Mouse (Mus musculus) spleen, adult 12 weeks (tissue): ENCODE results near the gene Shc1.
A peak's percentile ranks its signal among the peaks of the same experiment; 100 is the strongest.

Experiments used
- DNase-seq: peaks from one replicate; pipeline ENCODE4 v3.0.0; 2022; ENCODE audit warnings: low spot score

The Shc1 gene

GRCm38 (mm10) chr3:89390699-89391662 lies 27.3 kb upstream of the Shc1 start:
- DNase-seq, result no peak

- DNase-seq, result no peak
These were observed 26.4 kb upstream of the Shc1 start for GRCm38 (mm10) chr3:89391663-89392511.

DNA sequence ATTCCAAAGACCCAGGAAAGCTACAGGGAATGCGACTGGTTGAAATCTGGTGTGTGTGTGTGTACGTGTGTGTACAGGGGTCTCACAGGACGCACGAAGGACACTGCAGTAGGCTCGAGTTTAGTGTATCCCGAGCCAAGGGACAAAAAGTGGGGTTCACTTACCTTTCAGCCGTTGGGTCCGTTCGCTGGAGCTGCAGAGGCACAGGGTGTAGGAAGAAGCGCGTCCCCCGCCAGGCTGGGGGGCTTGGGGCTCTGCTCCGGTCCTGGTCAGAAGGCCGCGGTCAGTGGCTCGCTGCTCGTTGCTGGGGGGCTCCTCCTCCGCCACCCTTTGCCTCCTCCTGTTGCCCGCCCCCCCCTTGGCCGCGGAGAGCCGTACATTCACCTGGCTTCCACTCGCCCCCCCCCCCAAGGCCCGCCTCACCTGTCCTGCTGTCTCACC lies 25.4 kb upstream of the Shc1 start:
- no peak for DNase-seq

DNA sequence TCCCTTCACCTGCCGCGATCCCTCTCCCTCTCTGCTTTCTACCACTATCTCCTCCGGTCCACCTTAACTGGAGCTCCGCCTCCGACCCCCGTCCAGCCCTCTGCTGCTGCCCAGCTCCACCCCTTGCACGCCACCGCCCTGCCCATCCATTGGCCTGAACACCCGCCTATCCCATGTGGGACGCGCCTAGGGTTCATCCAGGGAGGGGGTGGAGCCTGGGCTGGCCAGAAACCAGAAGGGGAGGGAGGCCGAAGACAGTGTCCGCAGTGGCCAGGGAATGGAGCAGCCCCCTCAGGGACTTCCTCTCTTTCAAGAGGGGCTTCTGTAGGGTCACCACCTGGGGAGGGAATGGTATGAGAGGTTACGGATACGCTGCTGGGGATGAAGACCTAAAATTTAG lies 24.6 kb upstream of the Shc1 start:
- DNase-seq, result peak; percentile 93

DNA sequence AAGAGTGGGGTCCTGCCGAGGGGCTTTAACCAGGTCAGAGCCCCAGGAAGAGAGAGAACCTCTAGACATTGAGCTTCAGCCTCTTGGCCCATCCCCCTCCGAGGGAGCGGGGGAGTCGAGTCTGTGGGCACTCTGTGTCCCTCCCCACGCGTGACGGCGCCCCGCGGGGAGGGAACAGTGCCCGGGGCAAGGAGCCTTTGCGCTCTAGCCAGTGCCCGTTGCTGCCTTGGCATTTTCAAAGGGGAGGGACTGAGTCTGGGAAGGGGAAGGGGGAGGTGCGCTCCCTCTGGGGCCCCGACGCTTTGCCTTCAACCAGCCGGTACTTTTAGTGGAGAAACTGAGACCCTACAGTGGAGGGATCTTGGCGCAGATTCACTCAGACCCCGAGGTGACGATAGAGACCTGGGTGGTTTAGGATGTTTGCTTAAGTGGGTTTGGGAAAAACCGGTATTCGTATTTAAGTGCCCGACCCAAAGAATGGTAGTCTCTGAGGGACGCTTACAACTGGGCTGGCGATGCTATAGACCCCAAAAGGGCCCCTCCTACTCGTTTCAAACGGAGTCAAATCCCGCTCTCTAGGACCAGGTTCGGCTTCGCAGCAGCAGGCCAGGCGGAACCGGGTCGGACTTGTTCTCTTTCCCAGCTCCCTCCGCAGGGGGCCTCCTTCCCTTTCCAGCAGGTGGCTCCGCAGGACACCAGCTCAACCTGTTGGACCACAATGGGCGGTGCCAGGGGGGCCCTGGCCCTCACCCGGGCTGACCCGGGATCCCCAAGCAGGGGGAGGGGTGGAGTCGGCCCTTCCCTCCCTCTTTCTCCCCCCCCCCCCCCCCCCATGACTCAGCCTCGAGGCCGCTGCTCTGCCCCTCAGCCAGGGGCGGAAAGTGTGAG lies 24.0 kb upstream of the Shc1 start, which contains the start of gene Zbtb7b:
Zbtb7b (minus strand) TSS at position 771 of the 888 bp plus-strand sequence.
- DNase-seq, result peak; percentile 46

DNA sequence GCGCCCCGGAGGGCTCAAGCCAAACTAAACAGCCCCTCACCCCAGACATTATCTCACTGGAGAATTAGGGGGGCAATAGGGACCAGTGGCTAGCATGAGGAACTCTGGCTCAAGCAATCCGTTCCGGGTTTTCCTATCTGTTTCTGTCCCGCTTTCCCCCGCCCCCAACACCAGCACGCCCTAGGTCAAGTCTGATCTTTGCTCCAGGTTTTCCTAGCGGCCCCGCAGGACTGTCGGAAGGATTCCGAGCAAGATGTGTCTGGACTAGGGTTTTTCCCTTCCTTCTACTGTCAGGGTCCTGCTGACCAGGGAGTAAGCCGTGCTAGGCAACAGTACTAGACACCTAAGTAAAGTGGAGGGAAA lies 23.4 kb upstream of the Shc1 start:
- peak; percentile 54 for DNase-seq

DNA sequence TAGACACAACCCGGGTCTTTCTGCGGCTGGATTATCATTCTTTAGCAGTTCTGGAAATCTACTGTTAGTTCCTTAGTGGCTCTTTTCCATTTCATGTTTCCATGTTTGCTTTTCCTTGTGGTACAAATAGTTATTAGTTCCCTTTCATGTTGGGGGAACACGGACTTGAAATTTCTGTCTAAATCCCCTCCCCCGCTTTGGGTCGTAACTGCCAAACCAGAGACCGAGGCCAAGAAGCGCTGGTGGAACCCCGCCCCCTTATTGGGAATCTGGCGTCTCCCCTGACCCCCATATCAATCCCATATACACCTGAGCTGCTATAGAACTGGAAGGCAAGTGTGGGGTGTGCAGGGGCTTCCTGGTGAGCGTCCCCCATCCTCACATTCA lies 22.8 kb upstream of the Shc1 start:
- DNase-seq, result no peak

DNA sequence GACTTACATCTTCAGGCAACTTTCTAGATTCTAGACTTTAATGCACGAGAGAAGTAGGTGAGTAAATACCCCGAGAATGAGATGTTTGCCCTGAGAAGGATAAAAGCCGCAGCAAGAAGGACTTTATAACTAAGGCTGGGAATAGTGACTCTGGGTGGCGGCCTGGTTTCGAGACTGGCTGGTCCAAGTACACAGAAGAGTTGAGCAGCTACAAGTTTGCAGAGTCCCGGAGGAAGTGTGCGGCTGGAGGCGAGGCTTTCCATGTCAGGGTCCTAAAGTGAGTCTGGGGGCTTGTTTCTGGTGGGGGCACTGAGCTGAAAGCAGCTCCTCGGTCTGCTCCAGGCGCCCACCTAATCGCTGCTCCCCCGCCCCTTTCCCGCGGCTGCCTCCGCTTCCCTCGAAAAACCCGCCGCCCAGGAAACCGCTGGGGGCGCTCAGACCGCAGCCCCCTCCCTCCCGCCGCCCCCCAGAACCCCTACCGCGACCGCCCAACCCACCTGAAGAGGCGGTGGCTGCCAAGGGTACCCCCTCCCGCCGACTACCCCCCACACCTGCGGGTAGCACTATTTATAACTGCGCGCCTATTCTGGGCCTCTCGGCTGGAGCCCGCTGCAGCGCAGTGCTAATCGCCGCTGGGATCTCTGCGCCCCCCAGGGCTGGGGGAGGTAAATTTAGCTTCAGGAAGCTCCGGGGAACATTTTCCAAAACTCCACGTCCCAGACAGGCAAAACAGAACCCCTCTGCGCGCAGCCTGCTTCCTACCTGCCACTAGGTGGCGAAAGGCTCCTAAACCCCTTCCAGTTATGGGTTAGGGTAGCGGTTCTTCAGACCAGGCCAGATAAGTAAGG lies 22.2 kb upstream of the Shc1 start:
- peak; percentile 55 for DNase-seq

DNA sequence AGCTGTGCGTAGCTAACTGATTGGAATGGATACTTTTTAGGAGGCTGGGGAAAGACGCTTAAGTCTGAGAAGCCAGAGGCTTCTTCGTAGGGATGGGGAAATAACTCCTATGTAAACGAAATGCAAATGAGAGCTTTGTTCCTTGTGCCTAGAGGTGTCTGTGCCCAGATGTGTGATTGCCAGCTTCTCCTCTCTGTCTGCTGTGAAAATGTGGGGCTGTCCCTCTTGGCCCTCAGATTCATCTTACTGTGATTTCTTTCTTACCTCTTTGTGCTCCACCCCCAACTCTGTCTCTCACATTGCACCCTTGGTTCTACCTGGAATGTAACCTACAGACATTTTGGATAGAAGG lies 21.6 kb upstream of the Shc1 start:
- DNase-seq, result no peak

DNA sequence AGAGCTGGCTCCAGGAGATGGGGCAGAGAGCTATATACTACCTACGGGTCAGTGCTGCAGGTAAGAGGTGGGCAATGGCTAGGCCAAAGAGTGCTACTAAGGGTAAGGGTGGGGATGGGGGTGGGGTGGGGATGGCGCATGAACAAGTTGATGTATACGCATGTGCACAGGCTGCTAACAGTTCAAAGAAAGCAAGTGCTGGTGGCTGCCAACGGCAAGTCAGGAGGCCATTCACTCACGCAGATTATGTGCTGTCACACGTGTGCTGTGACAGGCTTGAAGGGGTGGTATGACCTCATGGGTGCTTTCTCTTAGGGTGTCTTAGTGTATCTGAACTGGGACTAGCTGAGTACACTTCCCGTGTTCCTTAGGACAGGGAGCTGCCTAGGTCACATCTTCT lies 16.9 kb upstream of the Shc1 start:
- no peak for DNase-seq

DNA sequence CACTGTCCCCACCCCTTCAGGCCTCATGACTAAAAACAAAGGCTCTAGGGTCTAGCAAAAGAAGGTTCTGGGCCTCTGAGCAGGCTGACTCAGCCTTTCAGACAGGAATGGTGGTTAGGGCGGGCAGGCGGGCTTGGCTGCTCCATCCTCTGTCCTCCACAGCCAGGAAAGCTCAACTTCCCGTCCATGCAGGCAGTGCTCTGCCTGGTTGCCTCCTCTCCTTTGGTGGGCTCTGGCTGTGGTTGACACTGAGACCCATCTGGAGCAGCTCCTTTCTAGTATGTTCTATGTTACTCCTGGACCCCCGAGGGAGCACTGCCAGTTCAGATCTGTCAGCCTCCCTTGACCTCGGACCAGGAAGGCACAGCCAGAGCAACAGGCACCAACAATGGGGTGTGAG lies 15.6 kb upstream of the Shc1 start, which contains the start of gene Lenep:
Lenep (minus strand) TSS at position 101 of the 400 bp plus-strand sequence.
- no peak for DNase-seq

- DNase-seq, result no peak
These were observed 11.4 kb upstream of the Shc1 start for GRCm38 (mm10) chr3:89406887-89407286.

- no peak for DNase-seq
These were observed 9.8 kb upstream of the Shc1 start for GRCm38 (mm10) chr3:89408448-89408847.

DNA sequence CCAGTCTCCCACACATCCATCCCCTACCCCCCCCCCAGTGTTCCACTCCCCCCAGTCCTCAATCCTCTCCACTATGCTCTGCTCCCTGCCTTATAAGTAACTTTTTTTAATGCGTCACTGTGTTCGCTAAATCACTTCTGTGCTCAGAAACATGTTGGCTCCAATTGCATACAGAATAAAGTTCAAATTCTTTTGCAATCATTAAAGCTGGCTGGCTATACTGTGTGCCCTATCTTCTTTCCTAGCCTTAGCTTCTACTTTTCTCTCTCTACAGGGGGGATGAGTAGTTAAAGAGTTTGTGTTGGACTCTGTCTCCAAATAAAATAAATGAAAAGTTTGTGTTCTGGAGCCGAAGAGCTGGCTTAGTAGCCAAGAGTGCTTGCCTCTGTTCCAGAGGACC lies 8.5 kb upstream of the Shc1 start:
- DNase-seq, result no peak

- no peak for DNase-seq
These were observed 7.4 kb upstream of the Shc1 start for GRCm38 (mm10) chr3:89410864-89411263.

DNA sequence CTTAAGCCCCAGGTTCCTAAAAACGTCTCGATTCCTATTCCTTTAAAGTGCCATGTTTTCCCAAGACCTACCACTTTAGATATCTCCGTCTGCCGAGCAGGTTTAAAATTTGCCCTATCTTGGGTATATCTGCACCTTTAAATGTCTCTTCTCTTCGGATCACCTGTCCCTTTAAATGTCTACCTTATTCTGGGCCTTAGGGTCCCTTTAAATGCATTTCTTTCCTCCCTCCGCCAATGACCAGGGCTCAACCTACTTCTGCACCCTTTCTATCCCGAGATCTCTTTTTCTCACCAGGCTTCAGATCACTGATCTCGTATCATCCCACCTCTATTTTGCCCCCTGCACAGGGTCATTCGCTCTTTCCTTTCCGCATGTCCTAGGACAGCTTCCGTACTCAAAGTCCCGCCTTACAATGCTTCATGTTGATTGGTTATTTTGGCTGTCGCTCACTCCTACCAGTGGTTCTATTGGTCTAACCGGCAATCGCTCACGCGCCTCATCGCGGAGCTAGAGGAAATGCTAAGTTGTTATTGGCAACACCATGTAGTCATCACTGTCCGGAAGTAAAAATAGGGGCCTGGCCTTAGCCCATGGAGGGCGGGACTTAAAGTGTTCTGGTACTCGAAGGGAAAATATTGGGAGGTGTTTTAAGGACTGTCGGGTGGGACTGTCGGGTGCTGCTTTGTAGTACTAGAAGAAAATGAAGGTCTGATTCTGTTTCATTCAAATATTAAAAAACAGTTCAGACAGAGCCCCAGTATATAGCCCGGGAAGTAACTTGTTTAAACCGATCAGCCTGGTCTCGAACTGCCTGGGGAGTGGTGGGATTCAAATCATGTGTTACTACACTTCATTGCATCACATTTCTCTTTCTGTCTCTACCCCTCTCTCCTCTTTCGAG lies 6.5 kb upstream of the Shc1 start, which contains the start of gene Flad1:
Flad1 (minus strand) TSS at position 381 of the 904 bp plus-strand sequence.
- DNase-seq, result peak; percentile 98

GRCm38 (mm10) chr3:89416158-89416557 lies 2.1 kb upstream of the Shc1 start:
- no peak for DNase-seq

GRCm38 (mm10) chr3:89417131-89417530 lies 1.1 kb upstream of the Shc1 start:
- no peak for DNase-seq

DNA sequence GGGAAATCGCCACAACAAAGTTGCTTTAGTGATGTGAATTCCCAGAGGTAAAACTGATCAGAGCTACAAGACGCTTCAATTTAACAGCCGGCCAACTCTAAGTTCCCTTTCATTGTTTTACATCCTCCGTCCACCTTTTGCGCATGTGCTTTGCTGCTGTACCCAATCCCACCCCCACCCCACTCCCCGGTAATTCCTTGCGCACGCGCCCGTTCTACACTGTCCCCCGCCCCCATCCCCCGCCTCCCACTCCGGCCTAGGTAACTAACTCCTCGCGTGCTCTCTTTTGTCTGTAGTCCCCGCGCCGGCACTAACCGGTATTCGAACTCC lies 438 bp upstream of the Shc1 start:
- no peak for DNase-seq

- DNase-seq, result peak; percentile 44
These were observed 613 bp downstream of the Shc1 start for GRCm38 (mm10) chr3:89418861-89419250.
